Mouse (Mus musculus) embryonic fibroblast, embryonic 13.5 days (primary cell): ENCODE measurements around the gene Telo2.

ENCODE experiments used
- CTCF ChIP-seq: IDR thresholded peaks from 2 replicates; pipeline ENCODE4 v1.5.1; 2011; ENCODE audit warnings: mild to moderate bottlenecking, control low read depth, low read length, moderate library complexity, borderline replicate concordance; ENCODE audit not compliant: insufficient read depth
- POLR2A ChIP-seq: IDR thresholded peaks from 2 replicates; pipeline ENCODE4 v1.6.1; 2011; ENCODE audit warnings: low read depth, mild to moderate bottlenecking, control low read depth, low read length, moderate library complexity

DNA sequence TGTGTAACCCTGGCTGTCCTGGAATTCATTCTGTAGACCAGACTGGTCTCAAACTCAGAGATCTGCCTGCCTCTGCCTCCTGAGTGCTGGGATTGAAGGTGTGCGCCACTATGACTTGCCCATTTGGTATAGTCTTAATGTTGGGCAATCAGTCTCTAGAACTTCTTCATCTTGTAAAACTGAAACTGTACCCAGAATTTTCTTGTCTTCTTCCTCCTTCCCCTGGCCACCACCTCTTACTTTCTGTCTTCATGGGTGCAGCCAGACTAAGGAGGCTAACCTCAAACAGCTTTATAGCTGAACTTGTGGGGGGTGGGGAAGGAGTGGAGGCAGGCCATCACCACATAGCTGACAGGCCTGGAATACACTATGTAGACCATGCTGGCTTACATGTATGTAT, 23.0 kb upstream of the Telo2 start:
- TF ChIP-seq CTCF (no peak), POLR2A (no peak)
